Mouse (Mus musculus): ENCODE data around the gene Gpr146. TPM values are rescaled to one million over a fixed set of nuclear protein-coding genes. Genes with fewer than 3 reads are reported as not detected.

The Gpr146 gene
- polyA plus RNA-seq, 1 experiment from 2014 or later, result 3.4 TPM

GRCm38 (mm10) chr5:139392219-139393196 lies 15.0 kb downstream of the Gpr146 start:
- H3K9ac ChIP-seq, result no peak overlapping the region
- H3K36me3 ChIP-seq, result no peaks in the 10 kb centered on the region; the same call in 1 of the 2 replicates
- H3K9me3 ChIP-seq (replicated peaks), result no peaks in the 10 kb centered on the region
- H3K27ac ChIP-seq (replicated peaks), result no peak overlapping the region
- H3K4me2 ChIP-seq (replicated peaks), result no peak overlapping the region
- no peaks in the 10 kb centered on the region for H3K27me3 ChIP-seq
- H3K4me3 ChIP-seq (replicated peaks), result no peak overlapping the region
- WGBS, result 91% methylated on average over 37 of the region's 37 CpGs
- H3K4me1 ChIP-seq, result peaks cover 38% of the 10 kb centered on the region
- no peak for ATAC-seq (ENCODE audit: insufficient number of reproducible peaks, low FRiP score, low TSS enrichment, low read depth)

GRCm38 (mm10) chr5:139393197-139393588 lies 15.7 kb downstream of the Gpr146 start:
- H3K27me3 ChIP-seq, result no peaks in the 10 kb centered on the region
- H3K9me3 ChIP-seq (replicated peaks), result no peaks in the 10 kb centered on the region
- H3K4me2 ChIP-seq (replicated peaks), result no peak overlapping the region
- 87% methylated on average over 16 of the region's 16 CpGs for WGBS
- no peak overlapping the region for H3K9ac ChIP-seq
- H3K4me3 ChIP-seq (replicated peaks), result no peak overlapping the region
- H3K36me3 ChIP-seq, result no peaks in the 10 kb centered on the region; the same call in 1 of the 2 replicates
- H3K4me1 ChIP-seq, result peaks cover 34% of the 10 kb centered on the region
- ATAC-seq (ENCODE audit: insufficient number of reproducible peaks, low FRiP score, low TSS enrichment, low read depth), result no peak
- H3K27ac ChIP-seq (replicated peaks), result no peak overlapping the region

GRCm38 (mm10) chr5:139394399-139394798 lies 16.9 kb downstream of the Gpr146 start:
- H3K4me3 ChIP-seq (replicated peaks), result no peak overlapping the region
- 55% methylated on average over 7 of the region's 7 CpGs for WGBS
- H3K9ac ChIP-seq, result no peak overlapping the region
- no peak overlapping the region for H3K27ac ChIP-seq (replicated peaks)
- H3K27me3 ChIP-seq, result no peaks in the 10 kb centered on the region
- no peak overlapping the region for H3K4me2 ChIP-seq (replicated peaks)
- peaks cover 28% of the 10 kb centered on the region for H3K4me1 ChIP-seq
- no peak for ATAC-seq (ENCODE audit: insufficient number of reproducible peaks, low FRiP score, low TSS enrichment, low read depth)
- no peaks in the 10 kb centered on the region; the same call in 1 of the 2 replicates for H3K36me3 ChIP-seq
- H3K9me3 ChIP-seq (replicated peaks), result no peaks in the 10 kb centered on the region

- 91% methylated on average over 4 of the region's 4 CpGs for WGBS
- ATAC-seq (ENCODE audit: insufficient number of reproducible peaks, low FRiP score, low TSS enrichment, low read depth), result no peak
Measured at GRCm38 (mm10) chr5:139395528-139395927, 18.0 kb downstream of the Gpr146 start.

GRCm38 (mm10) chr5:139397359-139397916 lies 19.9 kb downstream of the Gpr146 start:
- no peak for ATAC-seq (ENCODE audit: insufficient number of reproducible peaks, low FRiP score, low TSS enrichment, low read depth)
- Histone ChIP-seq H3K27ac (replicated peaks) (no peak overlapping the region), H3K4me2 (replicated peaks) (no peak overlapping the region), H3K4me1 (0 out of 2 replicates have a peak, but pooled peaks cover 7% of the 10 kb centered on the region), H3K9ac (no peak overlapping the region), H3K27me3 (no peaks in the 10 kb centered on the region), H3K36me3 (no peaks in the 10 kb centered on the region; the same call in 1 of the 2 replicates), H3K4me3 (replicated peaks) (no peak overlapping the region), H3K9me3 (replicated peaks) (no peaks in the 10 kb centered on the region)
- 89% methylated on average over 4 of the region's 4 CpGs for WGBS

More at GRCm38 (mm10) chr5:139395528-139395927, 18.0 kb downstream of the Gpr146 start:
- no peaks in the 10 kb centered on the region for H3K27me3 ChIP-seq
- no peaks in the 10 kb centered on the region for H3K9me3 ChIP-seq (replicated peaks)
- 0 out of 2 replicates have a peak, but pooled peaks cover 20% of the 10 kb centered on the region for H3K4me1 ChIP-seq
- no peak overlapping the region for H3K4me2 ChIP-seq (replicated peaks)
- H3K27ac ChIP-seq (replicated peaks), result no peak overlapping the region
- no peak overlapping the region for H3K9ac ChIP-seq
- H3K36me3 ChIP-seq, result no peaks in the 10 kb centered on the region; the same call in 1 of the 2 replicates
- H3K4me3 ChIP-seq (replicated peaks), result no peak overlapping the region

GRCm38 (mm10) chr5:139397959-139398753 lies 20.7 kb downstream of the Gpr146 start:
- Histone ChIP-seq H3K4me2 (replicated peaks) (no peak overlapping the region), H3K27me3 (no peaks in the 10 kb centered on the region), H3K9me3 (replicated peaks) (no peaks in the 10 kb centered on the region), H3K4me3 (replicated peaks) (no peak overlapping the region), H3K36me3 (no peaks in the 10 kb centered on the region; the same call in 1 of the 2 replicates), H3K4me1 (0 out of 2 replicates have a peak, but pooled peaks cover 7% of the 10 kb centered on the region), H3K9ac (no peak overlapping the region), H3K27ac (replicated peaks) (no peak overlapping the region)
- 36% methylated on average over 5 of the region's 5 CpGs for WGBS
- no peak for ATAC-seq (ENCODE audit: insufficient number of reproducible peaks, low FRiP score, low TSS enrichment, low read depth)

- H3K27ac ChIP-seq (replicated peaks), result no peak overlapping the region
- 0 out of 2 replicates have a peak, but pooled peaks cover 7% of the 10 kb centered on the region for H3K4me1 ChIP-seq
- no peaks in the 10 kb centered on the region for H3K9me3 ChIP-seq (replicated peaks)
- no peak overlapping the region for H3K4me3 ChIP-seq (replicated peaks)
- WGBS, result 73% methylated on average over 5 of the region's 5 CpGs
- no peaks in the 10 kb centered on the region for H3K36me3 ChIP-seq
- H3K9ac ChIP-seq, result no peak overlapping the region
- H3K27me3 ChIP-seq, result no peaks in the 10 kb centered on the region
- H3K4me2 ChIP-seq (replicated peaks), result no peak overlapping the region
- ATAC-seq (ENCODE audit: insufficient number of reproducible peaks, low FRiP score, low TSS enrichment, low read depth), result no peak
Measured at GRCm38 (mm10) chr5:139398786-139399185, 21.3 kb downstream of the Gpr146 start.

GRCm38 (mm10) chr5:139399991-139400390 lies 22.5 kb downstream of the Gpr146 start:
- Histone ChIP-seq H3K4me3 (replicated peaks) (no peak overlapping the region), H3K9me3 (replicated peaks) (no peaks in the 10 kb centered on the region), H3K27me3 (no peaks in the 10 kb centered on the region), H3K4me2 (replicated peaks) (no peak overlapping the region), H3K36me3 (no peaks in the 10 kb centered on the region), H3K9ac (no peak overlapping the region), H3K4me1 (0 out of 2 replicates have a peak, but pooled peaks cover 7% of the 10 kb centered on the region), H3K27ac (replicated peaks) (no peak overlapping the region)
- 90% methylated on average over 14 of the region's 14 CpGs for WGBS
- no peak for ATAC-seq (ENCODE audit: insufficient number of reproducible peaks, low FRiP score, low TSS enrichment, low read depth)

- H3K4me2 ChIP-seq (replicated peaks), result no peak overlapping the region
- no peak overlapping the region for H3K4me3 ChIP-seq (replicated peaks)
- ATAC-seq (ENCODE audit: insufficient number of reproducible peaks, low FRiP score, low TSS enrichment, low read depth), result no peak
- H3K36me3 ChIP-seq, result no peaks in the 10 kb centered on the region
- WGBS, result 91% methylated on average over 2 of the region's 2 CpGs
- H3K9ac ChIP-seq, result no peak overlapping the region
- H3K27ac ChIP-seq (replicated peaks), result no peak overlapping the region
- no peaks in the 10 kb centered on the region for H3K9me3 ChIP-seq (replicated peaks)
- H3K4me1 ChIP-seq, result peaks cover 25% of the 10 kb centered on the region
- H3K27me3 ChIP-seq, result no peaks in the 10 kb centered on the region
Measured at GRCm38 (mm10) chr5:139402106-139402505, 24.6 kb downstream of the Gpr146 start.

- 82% methylated on average over 8 of the region's 8 CpGs for WGBS
- no peaks in the 10 kb centered on the region for H3K27me3 ChIP-seq
- H3K36me3 ChIP-seq, result no peaks in the 10 kb centered on the region
- H3K4me3 ChIP-seq (replicated peaks), result no peak overlapping the region
- peaks cover 29% of the 10 kb centered on the region for H3K4me1 ChIP-seq
- ATAC-seq (ENCODE audit: insufficient number of reproducible peaks, low FRiP score, low TSS enrichment, low read depth), result no peak
- H3K27ac ChIP-seq (replicated peaks), result no peak overlapping the region
- no peaks in the 10 kb centered on the region for H3K9me3 ChIP-seq (replicated peaks)
- H3K4me2 ChIP-seq (replicated peaks), result no peak overlapping the region
- no peak overlapping the region for H3K9ac ChIP-seq
Measured at GRCm38 (mm10) chr5:139403692-139404260, 26.3 kb downstream of the Gpr146 start.
